Mouse (Mus musculus) embryonic fibroblast, embryonic 13.5 days (primary cell): ENCODE data around the gene Ccr5. TPM values are rescaled to one million over a fixed set of nuclear protein-coding genes. Genes with fewer than 3 reads are reported as not detected.
"Not testable (repeated sequence)": the region's sequence is repeated elsewhere in the genome, so short reads cannot be mapped to it uniquely, and the experiment has no call there.

Experiments
- H3K27ac ChIP-seq: 2 replicates; pipeline ENCODE4 v1.5.1; 2012; ENCODE audit warnings: low read length, control low read depth, inconsistent platforms; ENCODE audit not compliant: insufficient read depth
- H3K4me1 ChIP-seq: 2 replicates; pipeline ENCODE4 v1.6.1; 2011; ENCODE audit warnings: low read length; ENCODE audit not compliant: control insufficient read depth, insufficient read depth
- H3K4me3 ChIP-seq: 2 replicates; pipeline ENCODE4 v1.5.1; 2011; ENCODE audit warnings: mild to moderate bottlenecking, control low read depth, low read length; ENCODE audit not compliant: insufficient read depth
- CTCF ChIP-seq: IDR thresholded peaks from 2 replicates; pipeline ENCODE4 v1.5.1; 2011; ENCODE audit warnings: mild to moderate bottlenecking, control low read depth, low read length, moderate library complexity, borderline replicate concordance; ENCODE audit not compliant: insufficient read depth
- POLR2A ChIP-seq: IDR thresholded peaks from 2 replicates; pipeline ENCODE4 v1.6.1; 2011; ENCODE audit warnings: low read depth, mild to moderate bottlenecking, control low read depth, low read length, moderate library complexity
- polyA plus RNA-seq: library from polyadenylated mRNA; stranded (reverse); fragments of >200 nt; gene quantifications from 2 replicates; pipeline ENCODE4 v1.2.4, GENCODE M21; 2011; ENCODE audit warnings: low read depth; ENCODE audit not compliant: missing spikeins, insufficient read length

The Ccr5 gene
- polyA plus RNA-seq, 1 experiment, result 2.7 TPM

- H3K4me3 ChIP-seq, result no peak overlapping the region
- H3K27ac ChIP-seq, result no peak overlapping the region
- no peaks in the 10 kb centered on the region for H3K4me1 ChIP-seq
- TF ChIP-seq POLR2A, result no peak
- TF ChIP-seq CTCF, result no peak
These were observed 9.3 kb upstream of the Ccr5 start for GRCm38 (mm10) chr9:124111997-124112396.

GRCm38 (mm10) chr9:124112591-124113239 lies 8.6 kb upstream of the Ccr5 start:
- no peaks in the 10 kb centered on the region for H3K4me1 ChIP-seq
- TF ChIP-seq POLR2A, result no peak
- no peak for TF ChIP-seq CTCF
- H3K27ac ChIP-seq, result no peak overlapping the region
- H3K4me3 ChIP-seq, result no peak overlapping the region

DNA sequence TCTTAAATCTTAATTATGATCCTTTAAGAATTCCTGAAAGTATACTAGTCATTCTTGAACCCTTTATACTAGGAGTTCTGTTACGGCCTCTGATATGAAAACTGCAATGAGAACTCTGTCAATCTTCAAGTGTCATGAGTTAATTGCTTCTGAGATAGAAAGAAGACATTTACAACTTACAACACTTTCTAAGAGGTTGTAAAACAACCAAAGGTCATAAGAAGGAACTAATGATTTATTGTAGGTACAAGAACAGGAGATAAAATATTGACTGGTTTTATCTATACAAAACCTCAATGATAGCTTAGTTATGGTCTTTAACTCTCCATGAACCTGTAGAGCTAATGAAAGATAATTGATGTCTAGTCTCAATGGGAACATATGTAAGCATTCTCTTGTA lies 7.6 kb upstream of the Ccr5 start:
- H3K4me1 ChIP-seq, result no peaks in the 10 kb centered on the region
- TF ChIP-seq CTCF, result no peak
- TF ChIP-seq POLR2A, result no peak
- H3K4me3 ChIP-seq, result no peak overlapping the region
- H3K27ac ChIP-seq, result no peak overlapping the region

DNA sequence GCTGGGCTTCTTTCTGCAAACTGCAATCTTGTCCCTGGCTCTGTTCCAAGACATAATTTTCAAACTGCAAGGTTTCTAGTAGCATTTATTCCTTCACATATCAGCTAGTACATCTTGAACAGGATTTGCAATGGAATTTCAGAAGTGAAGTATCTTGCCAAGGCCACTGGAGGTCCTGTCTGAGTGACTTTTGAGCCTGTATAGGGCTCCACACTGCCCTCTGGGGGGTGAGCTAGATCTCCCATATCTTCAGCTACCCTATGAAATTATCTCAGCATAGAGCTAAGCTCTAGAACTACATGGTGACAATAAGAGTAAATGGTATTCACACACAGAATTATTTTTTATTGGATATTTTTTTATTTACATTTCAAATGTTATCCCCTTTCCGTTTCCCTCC lies 2.9 kb upstream of the Ccr5 start:
- Histone ChIP-seq H3K27ac (no peak overlapping the region), H3K4me1 (no peaks in the 10 kb centered on the region), H3K4me3 (no peak overlapping the region)
- no peak for TF ChIP-seq CTCF

GRCm38 (mm10) chr9:124125576-124125975 lies 4.2 kb downstream of the Ccr5 start:
- H3K4me1 ChIP-seq, result no peaks in the 10 kb centered on the region
- no peak for TF ChIP-seq CTCF
- TF ChIP-seq POLR2A, result no peak
- H3K4me3 ChIP-seq, result no peak overlapping the region
- no peak overlapping the region for H3K27ac ChIP-seq

DNA sequence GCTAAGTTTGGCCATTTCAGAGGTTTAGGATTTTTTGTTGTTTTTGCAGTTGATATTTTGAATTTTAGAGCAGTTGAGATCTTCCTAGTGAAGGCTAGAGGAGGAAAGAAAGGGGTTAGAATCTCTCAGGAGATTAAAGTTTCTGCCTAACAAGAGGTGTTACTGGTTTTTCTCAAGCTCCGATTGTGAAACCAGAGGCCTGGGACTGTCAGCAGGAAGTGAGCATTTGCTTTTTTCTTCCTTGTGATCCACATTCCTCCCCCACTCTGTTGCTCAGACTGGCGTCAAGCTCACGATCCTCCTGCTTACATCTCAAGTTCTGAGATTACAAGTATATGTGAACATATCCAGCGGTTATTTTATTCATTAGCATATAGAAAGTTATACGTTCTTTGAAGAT lies 5.0 kb downstream of the Ccr5 start:
- H3K27ac ChIP-seq, result peak overlapping the region; percentile 51
- H3K4me1 ChIP-seq, result no peaks in the 10 kb centered on the region
- no peak overlapping the region for H3K4me3 ChIP-seq
- no peak for TF ChIP-seq CTCF
- no peak for TF ChIP-seq POLR2A

DNA sequence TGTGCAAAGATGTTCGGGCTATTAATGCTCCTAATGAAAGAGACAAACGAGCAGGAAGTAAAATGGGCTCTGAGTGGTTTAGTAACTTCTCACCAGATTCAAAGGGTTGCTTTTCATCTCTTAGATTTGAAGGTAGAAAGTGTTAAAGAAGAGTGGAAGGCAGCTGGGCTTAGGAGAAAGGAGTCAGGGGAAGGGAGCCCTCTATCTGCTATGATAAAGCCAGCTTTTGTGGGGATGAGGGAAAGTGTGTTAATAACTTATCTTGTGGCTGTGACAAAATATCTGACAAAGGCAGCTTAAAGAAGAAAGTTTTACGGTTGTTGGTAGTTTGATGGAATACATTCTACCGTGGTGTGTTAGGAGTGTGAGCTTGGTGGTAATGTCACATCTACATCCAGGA lies 6.1 kb downstream of the Ccr5 start:
- Histone ChIP-seq H3K4me1 (no peaks in the 10 kb centered on the region), H3K4me3 (no peak overlapping the region), H3K27ac (no peak overlapping the region; the same call in 1 of the 2 replicates)
- TF ChIP-seq CTCF (no peak), POLR2A (no peak)

DNA sequence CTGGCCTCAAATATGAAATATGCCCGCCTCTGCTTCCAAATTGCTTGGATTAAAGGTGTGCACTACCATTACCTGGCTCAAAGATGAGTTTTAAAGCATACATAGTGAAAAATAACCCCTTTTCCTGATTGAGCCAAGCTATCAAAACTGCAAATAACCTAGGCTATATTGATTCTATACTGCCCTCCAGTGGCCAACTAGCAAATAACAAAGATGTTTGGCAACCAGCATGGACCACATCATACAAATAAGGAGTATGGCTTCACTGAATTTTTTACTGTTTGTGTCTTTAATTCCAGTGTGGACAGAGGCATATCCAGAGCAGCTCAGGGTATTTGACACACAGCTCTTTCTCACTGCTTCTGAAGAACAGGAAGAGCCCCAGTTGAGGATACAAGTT lies 7.0 kb downstream of the Ccr5 start:
- Histone ChIP-seq H3K27ac (no peak overlapping the region), H3K4me3 (no peak overlapping the region), H3K4me1 (no peaks in the 10 kb centered on the region)
- TF ChIP-seq POLR2A, result no peak
- no peak for TF ChIP-seq CTCF

DNA sequence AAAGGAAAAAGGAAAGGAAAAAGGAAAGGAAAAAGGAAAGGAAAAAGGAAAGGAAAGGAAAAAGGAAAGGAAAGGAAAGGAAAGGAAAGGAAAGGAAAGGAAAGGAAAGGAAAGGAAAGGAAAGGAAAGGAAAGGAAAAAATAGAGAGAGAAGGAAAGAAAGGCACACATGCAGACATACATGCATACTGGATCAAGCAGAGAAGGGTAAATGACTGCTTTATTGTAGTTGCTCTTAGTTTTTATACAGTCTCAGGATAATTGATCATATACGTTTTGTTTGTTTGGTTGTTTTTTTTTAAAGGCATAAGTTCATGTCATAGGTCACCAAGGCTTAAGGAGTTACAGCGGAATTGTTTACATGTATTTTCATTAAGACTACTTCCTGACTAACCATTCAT lies 11.6 kb downstream of the Ccr5 start:
- not testable (repeated sequence) for H3K27ac ChIP-seq

GRCm38 (mm10) chr9:124134919-124135318 lies 13.6 kb downstream of the Ccr5 start:
- not testable (repeated sequence) for H3K4me3 ChIP-seq, H3K4me1 ChIP-seq, H3K27ac ChIP-seq

More for the DNA sequence above, 11.6 kb downstream of the Ccr5 start:
- H3K4me1 ChIP-seq, H3K4me3 ChIP-seq: not testable (repeated sequence)

GRCm38 (mm10) chr9:124137619-124138018 lies 16.3 kb downstream of the Ccr5 start:
- H3K4me1 ChIP-seq, result no peaks in the 10 kb centered on the region
- no peak overlapping the region for H3K4me3 ChIP-seq
- H3K27ac ChIP-seq, result no peak overlapping the region
- TF ChIP-seq POLR2A (no peak), CTCF (no peak)

DNA sequence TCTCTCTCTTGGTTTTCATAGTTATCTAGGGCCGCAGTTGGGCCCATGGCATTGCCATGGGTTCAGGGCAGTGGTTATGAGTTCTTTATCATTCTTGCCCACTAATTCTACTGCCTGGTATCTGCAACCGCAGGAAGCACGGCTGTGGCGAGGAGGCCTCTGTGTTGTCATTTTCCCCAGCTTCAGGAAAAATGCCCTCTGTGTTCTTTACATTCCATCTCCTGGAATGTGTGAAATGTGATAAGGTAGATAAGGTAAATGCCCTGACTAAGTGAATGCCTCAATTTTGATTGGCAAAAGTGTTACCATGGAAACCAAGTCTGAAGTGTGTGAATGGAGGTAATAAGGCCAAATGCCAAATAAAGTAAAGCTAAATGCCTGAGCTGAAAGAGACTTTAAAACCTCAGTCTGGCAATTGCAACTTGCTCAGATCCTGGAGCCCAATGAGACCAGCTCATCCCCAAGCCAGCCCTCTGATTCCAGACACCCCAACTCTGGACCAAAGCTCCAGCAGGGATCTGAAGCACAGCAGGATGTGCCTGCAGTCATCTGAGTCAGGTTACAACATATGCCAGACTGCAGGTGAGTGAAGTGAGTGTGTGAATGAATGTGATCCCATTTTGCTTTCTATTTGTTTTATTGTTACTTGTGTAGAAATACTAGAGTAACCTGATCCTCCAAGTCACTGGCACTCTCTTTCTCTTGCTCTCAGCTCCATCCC lies 16.9 kb downstream of the Ccr5 start:
- Histone ChIP-seq H3K4me1 (no peaks in the 10 kb centered on the region), H3K4me3 (no peak overlapping the region), H3K27ac (no peak overlapping the region)
- TF ChIP-seq POLR2A (no peak), CTCF (no peak)
